Mouse (Mus musculus) myocyte (in vitro differentiated cells): ENCODE measurements at regions not wholly inside any gene's neighbourhood (a gene's known extent, or its start where the extent isn't known, plus 50 kb on each side); places are given as distances from the start of the nearest gene placed in this dataset.

Experiments used
- H3K27me3 ChIP-seq: one replicate; pipeline ENCODE4 v1.6.1; 2011; ENCODE audit not compliant: control insufficient read depth, insufficient read depth, insufficient read length
- H3K36me3 ChIP-seq: one replicate; pipeline ENCODE4 v1.6.1; 2011; ENCODE audit not compliant: control insufficient read depth, insufficient read depth
- H3K4me2 ChIP-seq: one replicate; pipeline ENCODE4 v1.6.1; 2011; ENCODE audit warnings: low read depth, control low read depth
- H3K4me3 ChIP-seq: one replicate; pipeline ENCODE4 v1.5.1; 2011; ENCODE audit warnings: mild to moderate bottlenecking, control low read depth, moderate library complexity
- H3K79me2 ChIP-seq: one replicate; pipeline ENCODE4 v1.6.1; 2011; ENCODE audit not compliant: control insufficient read depth, insufficient read depth
- H3ac ChIP-seq: one replicate; pipeline ENCODE4 v1.6.1; 2011; ENCODE audit not compliant: control insufficient read depth, insufficient read length
- CEBPB ChIP-seq: IDR thresholded peaks from 2 replicates; pipeline ENCODE4 v1.6.1; 2011; ENCODE audit warnings: mild to moderate bottlenecking, moderate library complexity; ENCODE audit not compliant: poor library complexity, insufficient read depth, severe bottlenecking
- E2F4 ChIP-seq: IDR thresholded peaks from one replicate; pipeline ENCODE4 v1.6.1; 2011; ENCODE audit warnings: mild to moderate bottlenecking, control low read depth, moderate library complexity; ENCODE audit not compliant: insufficient read depth
- MAX ChIP-seq: IDR thresholded peaks from one replicate; pipeline ENCODE4 v1.6.1; 2011; ENCODE audit warnings: low read depth, mild to moderate bottlenecking, control low read depth
- MYOD1 ChIP-seq, 3 experiments: IDR thresholded peaks; one replicate each; pipeline ENCODE4 v1.6.1; 2011; ENCODE audit warnings: control low read depth in 2 of 3, low read depth in 2 of 3, mild to moderate bottlenecking in 2 of 3, moderate library complexity in 1 of 3; ENCODE audit not compliant: insufficient read length in 2 of 3, control insufficient read depth in 1 of 3
- MYOG ChIP-seq, 3 experiments: IDR thresholded peaks; one replicate each; pipeline ENCODE4 v1.6.1; 2011; ENCODE audit warnings: control low read depth in 2 of 3, low read depth in 2 of 3, mild to moderate bottlenecking in 2 of 3; ENCODE audit not compliant: insufficient read length in 2 of 3, control insufficient read depth in 1 of 3, insufficient read depth in 1 of 3
- POLR2A ChIP-seq: IDR thresholded peaks from one replicate; pipeline ENCODE4 v1.6.1; 2011; ENCODE audit warnings: low read depth, mild to moderate bottlenecking, control low read depth, moderate library complexity; ENCODE audit not compliant: insufficient read length
- POLR2AphosphoS2 ChIP-seq: IDR thresholded peaks from one replicate; pipeline ENCODE4 v1.6.1; 2011; ENCODE audit warnings: low read depth, control low read depth; ENCODE audit not compliant: insufficient read length
- REST ChIP-seq: IDR thresholded peaks from one replicate; pipeline ENCODE4 v1.6.1; 2011; ENCODE audit warnings: mild to moderate bottlenecking, control low read depth, moderate library complexity; ENCODE audit not compliant: insufficient read depth, insufficient read length
- SRF ChIP-seq: IDR thresholded peaks from one replicate; pipeline ENCODE4 v1.6.1; 2011; ENCODE audit warnings: low read depth; ENCODE audit not compliant: control insufficient read depth, insufficient read length
- TCF12 ChIP-seq: IDR thresholded peaks from one replicate; pipeline ENCODE4 v1.6.1; 2011; ENCODE audit warnings: mild to moderate bottlenecking, control low read depth; ENCODE audit not compliant: poor library complexity, insufficient read depth, severe bottlenecking
- TCF3 ChIP-seq: IDR thresholded peaks from one replicate; pipeline ENCODE4 v1.6.1; 2011; ENCODE audit warnings: low read depth, control low read depth; ENCODE audit not compliant: insufficient read length
- USF1 ChIP-seq: IDR thresholded peaks from one replicate; pipeline ENCODE4 v1.6.1; 2011; ENCODE audit warnings: low read depth, mild to moderate bottlenecking, control low read depth, moderate library complexity

DNA sequence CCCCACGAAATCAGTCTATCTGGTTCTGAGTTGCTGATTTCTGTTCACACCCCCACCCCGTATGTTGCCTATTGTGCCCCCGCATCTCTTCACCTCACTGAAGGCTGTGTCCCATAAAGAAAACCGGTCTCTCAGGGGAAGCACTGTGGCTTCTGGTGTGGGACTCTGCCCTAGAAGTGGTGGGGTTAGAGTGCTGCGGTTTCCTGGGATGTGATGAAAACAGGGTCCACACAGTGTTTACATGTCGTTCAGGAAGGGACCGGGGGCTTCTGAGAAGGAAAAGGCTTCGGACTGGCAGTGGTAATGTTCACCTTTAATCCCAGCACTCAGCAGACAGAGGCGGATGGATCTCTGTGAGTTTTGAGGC lies 188.4 kb upstream of the Hnrnpa3 start:
- TF ChIP-seq TCF12 = no peak
- Histone ChIP-seq H3ac (no peak overlapping the region), H3K4me3 (no peak overlapping the region), H3K27me3 (peaks cover 22% of the 10 kb centered on the region), H3K4me2 (no peak overlapping the region), H3K36me3 (no peaks in the 10 kb centered on the region), H3K79me2 (no peaks in the 10 kb centered on the region)

GRCm38 (mm10) chr2:75472489-75472888 lies 186.6 kb upstream of the Hnrnpa3 start:
- H3K79me2 ChIP-seq = no peaks in the 10 kb centered on the region
- TF ChIP-seq POLR2A (no peak), MYOD1 (IDR thresholded peaks at IDR 0.05; ENCODE audit: control insufficient read depth in 1 of 3, insufficient read length in 2 of 3, low read depth in 2 of 3) (no peak), USF1 (no peak), SRF (no peak), TCF12 (no peak), POLR2AphosphoS2 (no peak), TCF3 (no peak), MYOG (IDR thresholded peaks at IDR 0.05; ENCODE audit: control insufficient read depth in 1 of 3, insufficient read depth in 1 of 3, insufficient read length in 2 of 3, low read depth in 2 of 3) (no peak), REST (no peak)
- no peak overlapping the region for H3K4me3 ChIP-seq
- H3K36me3 ChIP-seq = no peaks in the 10 kb centered on the region
- H3K27me3 ChIP-seq = peaks cover 22% of the 10 kb centered on the region
- H3ac ChIP-seq = no peak overlapping the region
- H3K4me2 ChIP-seq = peak overlapping the region; percentile 42

DNA sequence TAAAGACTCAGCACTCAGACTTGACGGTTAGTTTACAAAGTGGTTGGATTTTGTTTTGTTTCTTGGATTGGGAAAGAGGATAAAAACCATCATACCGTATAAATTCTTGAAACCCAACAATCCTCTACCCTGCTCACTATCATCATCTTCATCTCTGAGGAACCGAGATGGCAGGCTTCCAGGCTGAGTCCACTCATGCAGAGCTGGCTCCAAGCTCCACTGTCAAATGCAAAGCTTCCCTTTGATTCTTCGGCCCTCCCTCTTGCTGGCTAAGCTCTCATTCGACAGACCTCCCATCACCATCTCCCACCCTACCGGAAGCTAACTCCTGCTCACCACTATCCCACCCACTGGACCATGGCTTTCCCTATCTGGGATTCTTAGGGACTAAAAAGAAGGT lies 184.6 kb upstream of the Hnrnpa3 start:
- TF ChIP-seq USF1 = no peak
- no peak for TF ChIP-seq TCF3
- TF ChIP-seq POLR2AphosphoS2 = no peak
- no peak for TF ChIP-seq MAX
- no peak for TF ChIP-seq E2F4
- TF ChIP-seq MYOD1 (IDR thresholded peaks at IDR 0.05; ENCODE audit: control insufficient read depth in 1 of 3, insufficient read length in 2 of 3, low read depth in 2 of 3) = no peak
- no peak for TF ChIP-seq POLR2A
- no peak for TF ChIP-seq MYOG (IDR thresholded peaks at IDR 0.05; ENCODE audit: control insufficient read depth in 1 of 3, insufficient read depth in 1 of 3, insufficient read length in 2 of 3, low read depth in 2 of 3)
- TF ChIP-seq REST = no peak
- Histone ChIP-seq H3K36me3 (no peaks in the 10 kb centered on the region), H3ac (no peak overlapping the region), H3K79me2 (no peaks in the 10 kb centered on the region), H3K4me3 (no peak overlapping the region), H3K4me2 (no peak overlapping the region), H3K27me3 (peaks cover 22% of the 10 kb centered on the region)

DNA sequence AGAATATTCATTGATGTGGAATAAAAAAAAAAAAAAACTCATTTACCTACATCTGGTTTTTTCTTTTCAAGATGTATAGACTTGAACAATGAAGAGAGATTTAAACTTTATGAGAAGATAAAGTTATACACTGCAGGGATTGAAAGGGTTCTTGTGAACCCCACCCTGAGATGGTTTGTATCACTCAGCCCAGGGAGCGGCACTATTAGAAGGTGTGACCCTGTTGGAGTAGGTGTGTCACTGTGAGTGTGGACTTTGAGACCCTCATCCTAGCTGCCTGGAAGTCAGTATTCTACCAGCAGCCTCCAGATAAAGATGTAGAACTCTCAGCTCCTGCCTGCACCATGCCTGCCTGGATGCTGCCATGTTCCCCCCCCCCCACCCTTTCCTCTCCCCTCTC lies 182.7 kb upstream of the Hnrnpa3 start:
- Histone ChIP-seq H3K4me3 (no peak overlapping the region), H3K36me3 (no peaks in the 10 kb centered on the region), H3ac (no peak overlapping the region), H3K79me2 (no peaks in the 10 kb centered on the region), H3K27me3 (peaks cover 12% of the 10 kb centered on the region), H3K4me2 (no peak overlapping the region)
- TF ChIP-seq MYOG (IDR thresholded peaks at IDR 0.05; ENCODE audit: control insufficient read depth in 1 of 3, insufficient read depth in 1 of 3, insufficient read length in 2 of 3, low read depth in 2 of 3) (no peak), MYOD1 (IDR thresholded peaks at IDR 0.05; ENCODE audit: control insufficient read depth in 1 of 3, insufficient read length in 2 of 3, low read depth in 2 of 3) (no peak)

GRCm38 (mm10) chr2:75477076-75477475 lies 182.0 kb upstream of the Hnrnpa3 start:
- no peaks in the 10 kb centered on the region for H3K36me3 ChIP-seq
- no peak overlapping the region for H3K4me3 ChIP-seq
- no peak overlapping the region for H3ac ChIP-seq
- TF ChIP-seq MYOD1 (IDR thresholded peaks at IDR 0.05; ENCODE audit: control insufficient read depth in 1 of 3, insufficient read length in 2 of 3, low read depth in 2 of 3) (no peak), MAX (no peak), SRF (no peak), REST (no peak), CEBPB (no peak), USF1 (no peak), POLR2AphosphoS2 (no peak), TCF3 (no peak), E2F4 (no peak), TCF12 (no peak)
- no peak overlapping the region for H3K4me2 ChIP-seq
- H3K79me2 ChIP-seq = no peaks in the 10 kb centered on the region
- H3K27me3 ChIP-seq = peaks cover 12% of the 10 kb centered on the region

DNA sequence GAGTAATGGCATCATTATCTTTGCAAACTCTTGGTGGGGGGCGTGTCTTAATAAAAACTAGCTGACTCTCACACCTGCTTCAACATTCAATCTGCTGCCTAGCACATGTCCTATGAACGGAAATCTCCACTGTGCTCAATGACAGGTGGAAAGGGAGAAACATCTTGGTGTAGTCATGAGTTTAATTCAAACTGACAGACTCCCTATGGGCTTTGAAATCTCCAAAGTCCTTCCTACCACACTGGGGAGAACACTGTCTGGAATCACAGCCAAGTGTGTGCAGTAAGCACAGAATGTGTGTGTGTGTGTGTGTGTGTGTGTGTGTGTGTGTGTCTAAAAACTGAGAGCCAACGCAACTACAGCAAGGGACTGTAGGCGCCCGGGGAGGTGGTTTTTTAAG lies 179.5 kb upstream of the Hnrnpa3 start:
- Histone ChIP-seq H3K79me2 (no peaks in the 10 kb centered on the region), H3ac (no peak overlapping the region), H3K4me3 (no peak overlapping the region), H3K27me3 (peaks cover 16% of the 10 kb centered on the region), H3K36me3 (no peaks in the 10 kb centered on the region), H3K4me2 (no peak overlapping the region)
- TF ChIP-seq E2F4 (no peak), MYOG (IDR thresholded peaks at IDR 0.05; ENCODE audit: control insufficient read depth in 1 of 3, insufficient read depth in 1 of 3, insufficient read length in 2 of 3, low read depth in 2 of 3) (no peak), SRF (no peak), MYOD1 (IDR thresholded peaks at IDR 0.05; ENCODE audit: control insufficient read depth in 1 of 3, insufficient read length in 2 of 3, low read depth in 2 of 3) (no peak), USF1 (no peak), TCF12 (no peak), TCF3 (no peak), CEBPB (no peak), REST (no peak), POLR2A (no peak)
